Mouse (Mus musculus) limb, embryonic 13.5 days (tissue): Measurements from ENCODE around the gene 2200002J24Rik. TPM values are rescaled to one million over a fixed set of nuclear protein-coding genes. Genes with fewer than 3 reads are reported as not detected.
"Not testable (repeated sequence)": the region's sequence is repeated elsewhere in the genome, so short reads cannot be mapped to it uniquely, and the experiment has no call there.

Experiments
- ATAC-seq: fragments of 200-750 bp; cut with Nextera tagmentation; 2 replicates; pipeline ENCODE4 v1.8.0; 2017; ENCODE audit warnings: low read depth, moderate number of reproducible peaks, moderate TSS enrichment; ENCODE audit not compliant: low FRiP score
- H3K27ac ChIP-seq: fragments of 300-500 bp; sonication (generic); 2 replicates; pipeline ENCODE4 v1.5.1; 2015; ENCODE audit warnings: inconsistent platforms, mild to moderate bottlenecking, moderate library complexity
- H3K27me3 ChIP-seq: fragments of 300-500 bp; sonication (generic); 2 replicates; pipeline ENCODE4 v1.6.1; 2015; ENCODE audit warnings: mild to moderate bottlenecking, inconsistent platforms
- H3K36me3 ChIP-seq: fragments of 300-500 bp; sonication (generic); 2 replicates; pipeline ENCODE4 v1.6.1; 2015; ENCODE audit warnings: inconsistent platforms, mild to moderate bottlenecking, moderate library complexity
- H3K4me1 ChIP-seq: fragments of 300-500 bp; sonication (generic); 2 replicates; pipeline ENCODE4 v1.6.1; 2015; ENCODE audit warnings: inconsistent platforms
- H3K4me2 ChIP-seq: fragments of 300-500 bp; sonication (generic); replicated peaks from 2 replicates; pipeline ENCODE4 v1.6.1; 2015; ENCODE audit warnings: inconsistent platforms, mild to moderate bottlenecking, moderate library complexity
- H3K4me3 ChIP-seq: fragments of 300-500 bp; sonication (generic); 2 replicates; pipeline ENCODE4 v1.5.1; 2015; ENCODE audit warnings: moderate library complexity, mild to moderate bottlenecking, inconsistent platforms
- H3K9ac ChIP-seq: fragments of 300-500 bp; sonication (generic); 2 replicates; pipeline ENCODE4 v1.6.1; 2015; ENCODE audit warnings: mild to moderate bottlenecking, inconsistent platforms
- H3K9me3 ChIP-seq: fragments of 300-500 bp; sonication (generic); 2 replicates; pipeline ENCODE4 v1.6.1; 2016; ENCODE audit warnings: inconsistent platforms
- WGBS: fragments of 180-500 bp; shearing (Covaris S2); methylation state at CpG from one replicate; pipeline ENCODE4 v1.1.7; 2015; 5-methylcytosine and 5-hydroxymethylcytosine counted together
- polyA plus RNA-seq: library from polyadenylated mRNA; unstranded; fragments of >200 nt; fragmentation: Nextera tagmentation; extraction: Ambion mirVana; gene quantifications from 2 replicates; pipeline ENCODE4 v1.2.1, GENCODE M21; 2015

The 2200002J24Rik gene
- polyA plus RNA-seq, 1 experiment from 2014 or later, result not detected

- Histone ChIP-seq H3K27ac (peak overlapping the region; percentile 85; the same call in 1 of the 2 replicates), H3K9ac (peak overlapping the region; percentile 91), H3K4me1 (peaks cover 20% of the 10 kb centered on the region), H3K4me2 (peak overlapping the region; percentile 79), H3K4me3 (peak overlapping the region; percentile 82), H3K36me3 (peaks cover 47% of the 10 kb centered on the region)
- not testable (repeated sequence) for H3K9me3 ChIP-seq, ATAC-seq, H3K27me3 ChIP-seq
- 28% methylated on average over 14 of the region's 22 CpGs for WGBS
These were observed 31.5 kb downstream of the 2200002J24Rik start for GRCm38 (mm10) chr7:30730064-30730722.

GRCm38 (mm10) chr7:30736211-30736610, 37.5 kb downstream of the 2200002J24Rik start:
- 88% methylated on average over 3 of the region's 3 CpGs for WGBS
- Histone ChIP-seq H3K9ac (no peak overlapping the region), H3K4me1 (no peaks in the 10 kb centered on the region), H3K4me3 (no peak overlapping the region), H3K27ac (no peak overlapping the region), H3K9me3 (no peaks in the 10 kb centered on the region), H3K36me3 (peaks cover 63% of the 10 kb centered on the region), H3K4me2 (no peak overlapping the region), H3K27me3 (no peaks in the 10 kb centered on the region)
- no peak for ATAC-seq

GRCm38 (mm10) chr7:30742570-30742969, 43.8 kb downstream of the 2200002J24Rik start:
- peaks cover 14% of the 10 kb centered on the region; the same call in 1 of the 2 replicates for H3K36me3 ChIP-seq
- ATAC-seq, result not testable (repeated sequence)
- WGBS, result 86% methylated on average over 2 of the region's 2 CpGs

GRCm38 (mm10) chr7:30743617-30744016, 44.9 kb downstream of the 2200002J24Rik start, which contains the start of gene Gapdhs:
TSS of gene Gapdhs (minus strand) at chr7:30743681.
- ATAC-seq, H3K4me3 ChIP-seq, H3K4me2 ChIP-seq, H3K27me3 ChIP-seq, H3K9me3 ChIP-seq, H3K9ac ChIP-seq, H3K27ac ChIP-seq: not testable (repeated sequence)
- Histone ChIP-seq H3K36me3 (peaks cover 14% of the 10 kb centered on the region; the same call in 1 of the 2 replicates), H3K4me1 (peaks cover 11% of the 10 kb centered on the region)
- WGBS, result 83% methylated on average over 3 of the region's 4 CpGs

More at GRCm38 (mm10) chr7:30742570-30742969, 43.8 kb downstream of the 2200002J24Rik start:
- H3K27me3 ChIP-seq, H3K9me3 ChIP-seq, H3K4me2 ChIP-seq, H3K27ac ChIP-seq, H3K9ac ChIP-seq, H3K4me3 ChIP-seq: not testable (repeated sequence)
- H3K4me1 ChIP-seq, result peaks cover 11% of the 10 kb centered on the region

GRCm38 (mm10) chr7:30744022-30744598, 45.4 kb downstream of the 2200002J24Rik start:
- no peaks in the 10 kb centered on the region for H3K27me3 ChIP-seq
- peaks cover 11% of the 10 kb centered on the region for H3K4me1 ChIP-seq
- no peak overlapping the region for H3K9ac ChIP-seq
- H3K9me3 ChIP-seq, result no peaks in the 10 kb centered on the region
- ATAC-seq, result no peak
- peaks cover 14% of the 10 kb centered on the region; the same call in 1 of the 2 replicates for H3K36me3 ChIP-seq
- H3K4me2 ChIP-seq, result no peak overlapping the region
- H3K4me3 ChIP-seq, result no peak overlapping the region
- WGBS, result 37% methylated on average over 4 of the region's 4 CpGs
- H3K27ac ChIP-seq, result no peak overlapping the region

GRCm38 (mm10) chr7:30747525-30748204, 48.9 kb downstream of the 2200002J24Rik start:
- no peak overlapping the region for H3K9ac ChIP-seq
- H3K4me2 ChIP-seq, result no peak overlapping the region
- H3K4me3 ChIP-seq, result no peak overlapping the region
- H3K36me3 ChIP-seq, result peaks cover 2% of the 10 kb centered on the region; the same call in 1 of the 2 replicates
- peaks cover 11% of the 10 kb centered on the region for H3K4me1 ChIP-seq
- no peaks in the 10 kb centered on the region for H3K27me3 ChIP-seq
- no peak overlapping the region for H3K27ac ChIP-seq
- WGBS, result 86% methylated on average over 7 of the region's 7 CpGs
- ATAC-seq, result no peak
- H3K9me3 ChIP-seq, result no peaks in the 10 kb centered on the region

Other genes starting within 250 kb of the 2200002J24Rik start
- gene Kirrel2, start 241.2 kb upstream of the 2200002J24Rik start, polyA plus RNA-seq, result 0.20 and 0.23 TPM in 2 replicates
- gene Nphs1, start 240.6 kb upstream of the 2200002J24Rik start, polyA plus RNA-seq, result 0.09 TPM in 2 replicates
- 0.32 TPM in 1 of 2 replicates, not detected in the other for gene Prodh2, start 205.3 kb upstream of the 2200002J24Rik start, polyA plus RNA-seq
- gene Arhgap33, start 163.9 kb upstream of the 2200002J24Rik start, polyA plus RNA-seq, result 11.4 and 11.6 TPM in 2 replicates
- 15.4 and 17.5 TPM in 2 replicates for gene Hspb6, start 146.7 kb upstream of the 2200002J24Rik start, polyA plus RNA-seq
- 13.9 TPM in 2 replicates for gene Proser3, start 146.6 kb upstream of the 2200002J24Rik start, polyA plus RNA-seq
- gene Lin37, start 139.1 kb upstream of the 2200002J24Rik start, polyA plus RNA-seq, result 44.2 and 48.3 TPM in 2 replicates
- gene U2af1l4, start 135.6 kb upstream of the 2200002J24Rik start, polyA plus RNA-seq, result 81.3 and 91.1 TPM in 2 replicates
- gene Gm49396, start 135.6 kb upstream of the 2200002J24Rik start, polyA plus RNA-seq, result 13.8 and 14.1 TPM in 2 replicates
- gene Psenen, start 135.3 kb upstream of the 2200002J24Rik start, polyA plus RNA-seq, result 134 and 141 TPM in 2 replicates
- 3.2 and 4.9 TPM in 2 replicates for gene Igflr1, start 133.5 kb upstream of the 2200002J24Rik start, polyA plus RNA-seq
- 11.0 and 12.6 TPM in 2 replicates for gene Kmt2b, start 110.2 kb upstream of the 2200002J24Rik start, polyA plus RNA-seq
- gene Zbtb32, start 100.0 kb upstream of the 2200002J24Rik start, polyA plus RNA-seq, result 0.23 and 0.60 TPM in 2 replicates
- gene Upk1a, start 86.1 kb upstream of the 2200002J24Rik start, polyA plus RNA-seq, result 1.5 and 1.7 TPM in 2 replicates
- 766 and 797 TPM in 2 replicates for gene Cox6b1, start 72.8 kb upstream of the 2200002J24Rik start, polyA plus RNA-seq
- not detected in 2 replicates for gene Etv2, start 63.1 kb upstream of the 2200002J24Rik start, polyA plus RNA-seq
- 127 and 130 TPM in 2 replicates for gene Rbm42, start 48.6 kb upstream of the 2200002J24Rik start, polyA plus RNA-seq
- 45.3 and 50.0 TPM in 2 replicates for gene Haus5, start 33.9 kb upstream of the 2200002J24Rik start, polyA plus RNA-seq
- not detected in 2 replicates for gene Pmis2, start 27.3 kb upstream of the 2200002J24Rik start, polyA plus RNA-seq
- gene Atp4a, start 13.3 kb downstream of the 2200002J24Rik start, polyA plus RNA-seq, result 0.09 and 0.40 TPM in 2 replicates
- 187 and 189 TPM in 2 replicates for gene Tmem147, start 30.6 kb downstream of the 2200002J24Rik start, polyA plus RNA-seq
- 0.51 and 0.71 TPM in 2 replicates for gene Gapdhs, start 44.8 kb downstream of the 2200002J24Rik start, polyA plus RNA-seq
- 1.6 and 2.2 TPM in 2 replicates for gene Sbsn, start 52.5 kb downstream of the 2200002J24Rik start, polyA plus RNA-seq
- gene Dmkn, start 64.8 kb downstream of the 2200002J24Rik start, polyA plus RNA-seq, result 7.3 and 11.9 TPM in 2 replicates
- gene Krtdap, start 89.0 kb downstream of the 2200002J24Rik start, polyA plus RNA-seq, result 51.5 and 65.4 TPM in 2 replicates
- not detected in 2 replicates for gene Ffar2, start 124.8 kb downstream of the 2200002J24Rik start, polyA plus RNA-seq
- not detected in 2 replicates for gene Ffar3, start 157.3 kb downstream of the 2200002J24Rik start, polyA plus RNA-seq
- gene Ffar1, start 162.6 kb downstream of the 2200002J24Rik start, polyA plus RNA-seq, result not detected in 2 replicates
- 0.09 and 0.32 TPM in 2 replicates for gene Cd22, start 181.4 kb downstream of the 2200002J24Rik start, polyA plus RNA-seq
- 0.38 and 0.42 TPM in 2 replicates for gene Mag, start 215.9 kb downstream of the 2200002J24Rik start, polyA plus RNA-seq
- gene Hamp2, start 225.8 kb downstream of the 2200002J24Rik start, polyA plus RNA-seq, result not detected in 2 replicates
- gene Hamp, start 245.1 kb downstream of the 2200002J24Rik start, polyA plus RNA-seq, result not detected in 2 replicates